Mouse (Mus musculus) left cerebral cortex, postnatal 10 days (tissue): ENCODE measurements at regions not wholly inside any gene's neighbourhood (a gene's known extent, or its start where the extent isn't known, plus 50 kb on each side); places are given as distances from the start of the nearest gene placed in this dataset.
"Not testable (repeated sequence)": the region's sequence is repeated elsewhere in the genome, so short reads cannot be mapped to it uniquely, and the experiment has no call there.

ENCODE experiments used
- DNase-seq, 2 experiments: peaks; one replicate each; pipeline ENCODE4 v3.0.0; 2021 to 2022; ENCODE audit warnings: low spot score in 2 of 2, mixed read lengths in 1 of 2; ENCODE audit errors: extremely low spot score in 1 of 2
- intact Hi-C: fragments of 180-260 bp; cut with DNase I; formaldehyde crosslinking; loops from one replicate; pipeline ENCODE4 v1.15.1; 2025

DNA sequence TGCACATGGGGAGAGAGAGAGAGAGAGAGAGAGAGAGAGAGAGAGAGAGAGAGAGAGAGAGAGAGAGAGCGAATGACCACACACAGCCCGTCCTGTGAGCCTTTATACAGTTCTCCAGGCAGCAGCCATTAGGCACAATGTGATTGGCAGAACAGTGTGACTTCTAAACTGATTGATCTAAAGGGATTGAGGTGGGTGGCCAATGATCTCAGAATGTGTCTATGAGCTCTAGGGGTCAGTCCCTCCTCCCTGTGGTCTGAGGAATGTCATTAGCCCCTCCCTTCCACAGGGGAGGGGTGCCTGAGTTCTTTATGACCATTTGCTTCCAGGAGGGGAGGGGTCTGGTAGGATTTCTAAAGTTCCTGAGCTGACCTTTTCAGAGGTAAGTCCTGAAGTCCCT lies 62.1 kb downstream of the Duxbl3 start:
- DNase-seq, result not testable (repeated sequence)
- intact Hi-C loops, result loop anchor here (5.0 kb wide), 1 partner anchor 67 kb away; no protein-coding TSS in a partner anchor

DNA sequence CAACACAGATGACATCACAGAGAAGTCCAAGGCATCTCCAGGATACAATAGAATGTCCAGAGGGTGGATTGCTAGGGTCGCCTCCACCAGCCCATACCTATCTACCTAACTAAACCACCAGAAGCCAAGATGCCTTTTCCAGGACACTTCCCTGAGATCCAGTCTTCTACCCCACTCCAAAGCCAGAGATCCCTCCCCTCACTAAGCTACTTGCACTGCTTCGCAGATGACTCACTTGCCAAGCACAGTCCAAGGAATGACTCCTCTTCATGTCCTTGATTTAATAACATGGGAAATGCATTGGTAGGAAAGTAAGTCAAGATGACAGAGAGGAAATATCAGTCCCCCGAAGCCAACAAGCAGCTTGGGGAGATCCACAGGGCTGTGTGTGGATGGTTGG lies 63.0 kb downstream of the Duxbl3 start:
- DNase-seq, result no peak
- intact Hi-C loops, result loop anchor here (5.0 kb wide), 1 partner anchor 67 kb away; no protein-coding TSS in a partner anchor

DNA sequence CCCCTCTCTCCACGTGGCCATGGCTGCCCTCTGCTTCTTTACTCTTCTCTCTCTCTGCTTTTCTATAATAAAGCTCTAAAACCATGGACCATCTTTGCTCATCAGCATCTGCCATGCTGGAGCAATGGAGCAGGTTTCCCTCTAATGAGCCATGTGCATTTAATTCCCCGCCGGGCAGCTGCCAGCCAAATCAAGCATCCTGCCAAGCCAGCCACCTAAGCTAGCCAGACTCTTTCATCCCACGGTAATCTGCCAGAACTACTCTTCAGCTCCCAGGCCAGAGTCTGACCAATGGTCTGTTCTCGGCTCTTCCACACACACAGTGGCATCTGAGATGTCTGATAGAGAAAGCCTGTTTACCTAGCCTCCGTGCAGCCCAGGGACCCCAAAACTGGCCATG lies 70.8 kb downstream of the Duxbl3 start:
- no peak for DNase-seq
- intact Hi-C loops, result no loop called here

DNA sequence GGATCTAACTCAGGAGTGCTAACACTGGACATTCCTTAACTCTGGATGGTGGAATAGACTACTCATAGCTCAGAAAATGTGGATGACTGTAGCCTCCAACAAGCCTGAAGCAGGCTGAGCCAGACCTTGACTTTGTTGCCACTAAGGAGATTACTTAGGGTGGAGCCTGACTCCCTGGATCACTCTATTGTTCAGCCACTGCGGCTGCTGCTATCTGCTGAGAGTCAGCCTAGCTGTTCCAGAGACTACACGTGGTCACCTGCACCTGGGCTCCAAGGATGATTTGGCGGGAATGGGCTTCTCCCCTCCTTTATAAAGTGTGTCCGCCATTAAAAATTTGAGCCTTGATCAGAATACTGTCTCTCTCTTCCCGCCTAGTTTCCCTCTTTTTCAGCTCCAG lies 83.3 kb downstream of the Duxbl3 start:
- intact Hi-C loops, result no loop called here
- DNase-seq, result no peak

DNA sequence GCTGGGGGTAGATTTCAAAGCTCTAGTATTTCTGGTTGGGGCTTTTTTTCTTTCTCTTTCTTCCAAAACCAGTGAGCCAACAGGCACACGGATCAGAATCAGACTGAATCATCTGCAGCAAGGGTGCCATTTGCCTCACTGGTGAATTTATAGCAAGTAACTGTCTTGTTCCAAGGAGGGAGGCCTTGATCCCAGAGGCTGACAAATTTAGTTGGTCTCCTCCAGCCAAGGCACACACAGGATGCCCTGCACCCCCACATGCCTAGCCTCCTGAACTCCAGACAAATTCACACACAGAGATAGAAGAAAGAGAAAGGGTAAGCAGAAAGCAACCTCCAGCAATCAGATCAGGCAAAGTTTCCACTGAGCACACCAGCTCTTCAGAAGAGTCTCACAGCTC lies 87.5 kb downstream of the Duxbl3 start:
- no peak for DNase-seq

DNA sequence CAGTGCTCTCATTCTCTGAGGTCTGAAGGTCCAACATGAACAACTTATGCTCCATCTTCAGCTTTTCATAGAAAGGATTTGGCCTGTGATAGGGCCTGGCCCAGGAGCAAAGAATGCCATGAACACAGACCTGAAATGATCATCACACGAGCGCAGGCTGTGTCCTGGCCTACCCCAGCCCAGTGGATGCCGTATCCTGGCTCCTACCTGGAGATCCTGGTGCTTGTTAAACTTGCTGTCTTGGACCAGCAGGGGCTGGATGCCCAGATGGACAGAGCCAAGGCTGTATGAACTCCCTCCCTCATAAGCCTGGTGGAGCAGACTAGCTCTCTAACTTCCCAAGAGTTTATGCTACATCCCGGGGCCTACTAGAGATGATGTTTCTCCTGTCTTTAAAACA lies 89.5 kb downstream of the Duxbl3 start:
- DNase-seq, result no peak
- intact Hi-C loops, result no loop called here

More for the DNA sequence above, 87.5 kb downstream of the Duxbl3 start:
- intact Hi-C loops, result no loop called here

DNA sequence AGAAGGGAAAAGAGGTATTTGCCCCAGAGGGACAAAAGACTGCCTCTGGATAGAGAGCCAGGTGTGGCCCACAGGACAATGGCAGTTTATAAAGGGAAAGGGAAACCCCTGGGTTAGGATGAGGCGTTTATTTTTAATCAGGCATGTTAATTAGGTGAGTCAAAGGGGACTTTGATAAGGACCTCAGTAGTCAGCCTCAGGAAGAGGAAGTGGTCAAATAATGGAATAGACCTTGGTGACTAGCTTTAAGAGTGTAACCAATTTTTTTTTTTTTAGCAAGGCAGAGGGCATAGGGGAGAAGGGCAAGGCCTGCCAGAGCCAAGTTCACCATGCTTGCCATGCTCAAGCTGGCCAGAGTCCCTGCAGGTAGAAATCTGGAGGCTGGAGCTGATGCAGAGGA lies 95.2 kb downstream of the Duxbl3 start:
- intact Hi-C loops, result no loop called here
- DNase-seq, result no peak

DNA sequence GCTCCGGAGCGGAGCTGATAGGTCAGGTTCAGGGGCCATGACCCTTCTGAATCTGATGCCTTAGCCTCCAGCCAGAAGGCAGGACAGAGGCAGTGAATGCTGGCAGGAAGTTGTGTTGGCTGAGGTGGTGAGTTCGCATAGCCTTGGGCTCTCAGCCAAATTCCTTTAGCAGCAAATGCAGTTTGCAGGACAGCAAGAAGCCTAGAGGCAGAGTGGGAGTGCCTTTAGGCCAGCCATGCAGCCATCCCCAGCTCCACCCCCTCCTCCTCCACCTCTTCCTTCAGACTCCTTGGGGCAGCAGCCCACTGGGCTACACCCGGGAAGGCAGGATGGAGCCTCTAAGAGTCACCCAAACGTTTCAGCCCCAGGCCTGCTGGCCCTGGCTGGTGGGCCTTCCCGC lies 99.5 kb downstream of the Duxbl3 start:
- intact Hi-C loops, result no loop called here
- DNase-seq, result no peak

DNA sequence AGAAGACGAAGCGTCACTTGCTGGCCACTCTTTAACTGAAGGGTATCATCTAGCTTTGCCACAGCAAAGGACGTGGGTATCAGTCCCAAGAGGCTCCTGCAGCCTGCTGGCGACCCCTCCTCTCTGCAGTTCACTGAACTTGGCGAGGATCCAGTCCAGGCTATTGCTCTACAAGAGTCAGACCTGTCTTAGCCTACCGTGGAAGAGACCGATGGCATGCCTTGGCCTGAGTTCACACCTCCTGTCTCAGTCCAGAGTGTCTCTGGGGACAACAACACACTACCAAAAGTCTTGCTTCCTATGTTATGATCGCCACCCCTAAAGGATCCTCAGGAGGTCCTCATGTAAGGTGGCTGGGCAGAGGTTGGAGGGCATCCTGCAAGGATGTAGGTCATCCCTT lies 100.2 kb downstream of the Duxbl3 start:
- intact Hi-C loops, result no loop called here
- no peak for DNase-seq

DNA sequence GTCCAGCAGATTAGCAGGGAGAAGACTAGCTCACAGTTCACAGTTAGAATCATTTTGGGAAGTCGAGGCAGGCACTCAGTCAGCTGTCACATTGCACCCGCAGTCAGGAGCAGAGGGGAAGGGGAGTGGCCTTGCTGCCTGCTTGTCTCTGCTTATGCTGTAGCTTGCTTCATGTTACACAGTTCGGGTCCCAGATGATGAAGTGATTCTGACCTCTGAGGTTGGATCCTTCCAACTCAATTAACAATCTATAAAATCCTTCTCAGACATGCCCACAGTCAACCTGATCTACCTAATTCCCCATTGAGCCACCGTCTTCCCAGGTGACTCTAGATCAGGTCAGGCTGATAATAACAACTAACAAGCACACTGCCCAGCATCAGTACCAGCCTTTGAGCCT lies 102.3 kb downstream of the Duxbl3 start:
- intact Hi-C loops, result no loop called here
- no peak for DNase-seq

DNA sequence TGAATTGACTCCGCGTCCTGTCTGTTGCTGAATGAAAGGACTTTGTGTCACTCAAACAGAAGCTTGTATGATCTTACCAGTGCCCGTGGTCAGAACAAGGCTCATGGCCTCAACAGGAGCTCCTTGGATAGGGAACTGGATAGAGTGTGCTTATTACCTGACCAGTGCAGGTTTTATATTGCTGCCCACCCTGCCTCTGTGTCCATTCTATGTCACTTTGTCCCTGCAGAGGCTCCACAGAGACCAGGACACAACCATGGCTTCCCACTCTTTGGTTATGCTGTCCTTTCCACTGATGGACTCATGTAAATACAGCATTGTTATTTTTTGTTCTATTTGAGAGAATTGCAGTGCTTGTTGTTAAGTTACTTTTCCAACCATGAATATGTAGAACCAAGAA lies 103.4 kb downstream of the Duxbl3 start:
- no peak for DNase-seq
- intact Hi-C loops, result no loop called here
